Mouse (Mus musculus): ENCODE results near the gene Wdr54. TPM values are rescaled to one million over a fixed set of nuclear protein-coding genes. Genes with fewer than 3 reads are reported as not detected.

Gene Wdr54
- polyA plus RNA-seq (2016; fragmentation: Nextera tagmentation; extraction: Ambion mirVana), result 14.2 and 15.9 TPM in 2 replicates

GRCm38 (mm10) chr6:83156259-83156684 lies at the start of gene Wdr54, which contains the start of gene 1700003E16Rik:
Wdr54 (minus strand) TSS chr6:83156397.
1700003E16Rik (plus strand) TSS chr6:83156404.
- peaks cover 29% of the 10 kb centered on the region for H3K36me3 ChIP-seq
- 1% methylated on average over 32 of the region's 32 CpGs for WGBS
- H3K27me3 ChIP-seq (ENCODE audit: insufficient read depth, poor library complexity, severe bottlenecking), result peaks cover 29% of the 10 kb centered on the region
- no peaks in the 10 kb centered on the region for H3K9me3 ChIP-seq
- peak within 1 kb of the TSS; percentile 66 for H3K4me3 ChIP-seq
- peak within 1 kb of the TSS; percentile 85 for H3K27ac ChIP-seq
- peaks cover 48% of the 10 kb centered on the region for H3K4me1 ChIP-seq (replicated peaks)
- DNase-seq (ENCODE audit: low spot score), result peak; percentile 90

DNA sequence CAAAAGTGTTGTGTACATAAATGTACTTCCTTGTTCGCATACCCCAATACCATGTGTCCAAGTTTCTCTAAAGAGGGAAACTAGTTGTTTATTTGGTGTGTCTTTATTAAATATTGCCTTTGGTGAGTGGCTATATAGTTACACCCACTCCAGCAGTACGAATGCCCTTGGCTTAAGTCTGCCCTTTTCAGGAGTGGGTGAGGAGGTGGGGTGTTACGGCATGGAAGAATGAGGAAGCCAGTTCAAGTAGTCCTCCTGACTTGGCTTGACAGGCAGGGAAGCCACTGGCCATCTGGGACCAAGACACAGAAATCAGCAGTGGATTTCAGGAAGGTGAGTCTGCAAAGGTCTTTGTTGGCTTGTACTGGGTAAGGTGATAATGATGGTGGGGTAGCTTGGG lies 49.7 kb upstream of the Wdr54 start:
- H3K27ac ChIP-seq, result no peak overlapping the region
- H3K36me3 ChIP-seq, result peaks cover 3% of the 10 kb centered on the region
- no peaks in the 10 kb centered on the region for H3K27me3 ChIP-seq (ENCODE audit: insufficient read depth, poor library complexity, severe bottlenecking)
- H3K4me1 ChIP-seq (replicated peaks), result 0 out of 2 replicates have a peak, but pooled peaks cover 2% of the 10 kb centered on the region
- no peak for DNase-seq (ENCODE audit: low spot score)
- no peak overlapping the region for H3K4me3 ChIP-seq
- no peaks in the 10 kb centered on the region for H3K9me3 ChIP-seq
- 92% methylated on average over 3 of the region's 3 CpGs for WGBS

GRCm38 (mm10) chr6:83203320-83203719 lies 47.1 kb upstream of the Wdr54 start:
- H3K9me3 ChIP-seq, result no peaks in the 10 kb centered on the region
- DNase-seq (ENCODE audit: low spot score), result no peak
- no peak overlapping the region for H3K4me3 ChIP-seq
- H3K36me3 ChIP-seq, result peaks cover 28% of the 10 kb centered on the region
- H3K4me1 ChIP-seq (replicated peaks), result 0 out of 2 replicates have a peak, but pooled peaks cover 2% of the 10 kb centered on the region
- H3K27ac ChIP-seq, result no peak overlapping the region
- H3K27me3 ChIP-seq (ENCODE audit: insufficient read depth, poor library complexity, severe bottlenecking), result no peaks in the 10 kb centered on the region
- 85% methylated on average over 4 of the region's 4 CpGs for WGBS

GRCm38 (mm10) chr6:83197345-83198004 lies 41.3 kb upstream of the Wdr54 start:
- Histone ChIP-seq H3K4me1 (replicated peaks) (peaks cover 15% of the 10 kb centered on the region), H3K4me3 (no peak overlapping the region), H3K9me3 (no peaks in the 10 kb centered on the region), H3K36me3 (peaks cover 86% of the 10 kb centered on the region), H3K27me3 (ENCODE audit: insufficient read depth, poor library complexity, severe bottlenecking) (no peaks in the 10 kb centered on the region), H3K27ac (peak overlapping the region; percentile 35; the same call in 1 of the 2 replicates)
- DNase-seq (ENCODE audit: low spot score), result peak; percentile 23
- 48% methylated on average over 15 of the region's 15 CpGs for WGBS

- Histone ChIP-seq H3K27me3 (ENCODE audit: insufficient read depth, poor library complexity, severe bottlenecking) (no peaks in the 10 kb centered on the region), H3K4me1 (replicated peaks) (peaks cover 19% of the 10 kb centered on the region), H3K4me3 (no peak overlapping the region), H3K9me3 (no peaks in the 10 kb centered on the region), H3K36me3 (peaks cover 100% of the 10 kb centered on the region), H3K27ac (no peak overlapping the region)
- WGBS, result 90% methylated on average over 7 of the region's 7 CpGs
- no peak for DNase-seq (ENCODE audit: low spot score)
Observed at GRCm38 (mm10) chr6:83193571-83193970, 37.4 kb upstream of the Wdr54 start.

DNA sequence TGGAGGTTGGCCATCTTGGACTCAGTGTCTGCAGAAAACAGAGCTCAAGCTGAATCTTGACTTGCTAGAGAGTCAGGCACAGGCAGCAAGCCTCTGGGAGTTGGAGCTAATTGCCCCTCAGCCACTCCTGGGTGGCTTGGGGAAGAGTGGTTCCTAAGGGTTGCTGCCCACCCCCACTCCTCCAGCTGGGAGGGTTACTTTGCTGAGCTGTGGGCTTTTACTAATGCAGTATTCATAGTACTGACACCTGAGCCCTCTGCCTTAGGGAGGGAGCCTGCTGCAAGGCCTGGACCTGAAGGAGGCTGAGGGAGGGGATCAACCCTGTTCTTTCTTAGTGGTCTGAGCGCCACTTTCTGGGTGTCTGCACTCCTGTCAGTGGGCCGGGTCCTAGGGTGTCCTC lies 30.7 kb upstream of the Wdr54 start:
- H3K9me3 ChIP-seq, result no peaks in the 10 kb centered on the region
- H3K4me1 ChIP-seq (replicated peaks), result peaks cover 39% of the 10 kb centered on the region
- peak overlapping the region; percentile 56 for H3K4me3 ChIP-seq
- H3K36me3 ChIP-seq, result peaks cover 69% of the 10 kb centered on the region
- no peaks in the 10 kb centered on the region for H3K27me3 ChIP-seq (ENCODE audit: insufficient read depth, poor library complexity, severe bottlenecking)
- 73% methylated on average over 2 of the region's 2 CpGs for WGBS
- DNase-seq (ENCODE audit: low spot score), result peak; percentile 12
- H3K27ac ChIP-seq, result peak overlapping the region; percentile 88

- peak overlapping the region; percentile 88 for H3K27ac ChIP-seq
- H3K27me3 ChIP-seq (ENCODE audit: insufficient read depth, poor library complexity, severe bottlenecking), result no peaks in the 10 kb centered on the region
- H3K36me3 ChIP-seq, result peaks cover 61% of the 10 kb centered on the region
- DNase-seq (ENCODE audit: low spot score), result peak; percentile 85
- WGBS, result 9% methylated on average over 25 of the region's 25 CpGs
- peak overlapping the region; percentile 56 for H3K4me3 ChIP-seq
- H3K4me1 ChIP-seq (replicated peaks), result peaks cover 39% of the 10 kb centered on the region
- H3K9me3 ChIP-seq, result no peaks in the 10 kb centered on the region
Observed at GRCm38 (mm10) chr6:83185895-83186861, 30.0 kb upstream of the Wdr54 start.

GRCm38 (mm10) chr6:83184858-83185435 lies 28.8 kb upstream of the Wdr54 start:
- WGBS, result 89% methylated on average over 3 of the region's 3 CpGs
- peak; percentile 25 for DNase-seq (ENCODE audit: low spot score)
- no peak overlapping the region for H3K4me3 ChIP-seq
- no peaks in the 10 kb centered on the region for H3K9me3 ChIP-seq
- H3K36me3 ChIP-seq, result peaks cover 49% of the 10 kb centered on the region
- H3K27ac ChIP-seq, result no peak overlapping the region; the same call in 1 of the 2 replicates
- peaks cover 44% of the 10 kb centered on the region for H3K4me1 ChIP-seq (replicated peaks)
- no peaks in the 10 kb centered on the region for H3K27me3 ChIP-seq (ENCODE audit: insufficient read depth, poor library complexity, severe bottlenecking)

- DNase-seq (ENCODE audit: low spot score), result no peak
Observed at GRCm38 (mm10) chr6:83180605-83181004, 24.4 kb upstream of the Wdr54 start.

DNA sequence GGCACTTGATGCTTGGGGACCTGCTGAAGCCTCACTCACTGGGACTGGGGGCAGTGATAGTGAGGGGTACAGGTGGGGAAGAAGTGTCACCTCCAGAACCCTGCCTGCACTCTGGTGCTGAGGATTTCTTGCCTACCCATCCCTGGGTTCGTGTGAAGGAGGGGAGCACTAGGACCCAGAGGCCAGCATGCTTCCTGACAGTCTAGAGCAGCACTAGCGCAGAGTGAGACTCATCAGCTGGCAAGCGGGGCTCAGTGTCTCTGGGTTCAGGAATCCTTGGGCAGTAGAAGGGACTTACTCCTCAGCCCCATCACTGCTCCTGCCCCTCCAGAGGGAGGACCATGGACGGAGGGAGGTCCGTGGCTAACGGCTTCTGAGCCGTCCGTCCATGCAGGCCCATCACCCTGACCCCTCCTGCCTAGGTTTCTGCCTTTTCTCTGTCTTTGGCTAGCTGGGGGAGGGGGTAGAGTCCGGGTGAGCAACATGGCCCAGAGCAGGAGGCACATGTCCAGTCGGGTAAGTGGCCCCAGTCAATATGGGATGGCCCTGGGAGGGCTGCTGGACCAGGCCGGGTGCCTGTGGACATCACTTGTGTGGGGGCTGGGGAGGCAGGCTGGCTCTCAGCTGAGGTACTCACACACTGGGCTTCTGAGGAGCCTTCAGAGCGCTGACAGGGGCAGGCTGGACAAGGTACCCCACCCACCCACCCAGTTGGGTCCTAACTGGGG lies 23.4 kb upstream of the Wdr54 start:
- Histone ChIP-seq H3K27ac (peak overlapping the region; percentile 74), H3K4me1 (replicated peaks) (peaks cover 17% of the 10 kb centered on the region), H3K9me3 (no peaks in the 10 kb centered on the region), H3K27me3 (ENCODE audit: insufficient read depth, poor library complexity, severe bottlenecking) (no peaks in the 10 kb centered on the region), H3K36me3 (peaks cover 34% of the 10 kb centered on the region), H3K4me3 (peak overlapping the region; percentile 47)
- WGBS, result 13% methylated on average over 12 of the region's 12 CpGs
- DNase-seq (ENCODE audit: low spot score), result peak; percentile 62

More at GRCm38 (mm10) chr6:83180605-83181004, 24.4 kb upstream of the Wdr54 start:
- Histone ChIP-seq H3K36me3 (peaks cover 38% of the 10 kb centered on the region), H3K4me1 (replicated peaks) (peaks cover 25% of the 10 kb centered on the region), H3K27ac (no peak overlapping the region; the same call in 1 of the 2 replicates), H3K27me3 (ENCODE audit: insufficient read depth, poor library complexity, severe bottlenecking) (no peaks in the 10 kb centered on the region), H3K9me3 (no peaks in the 10 kb centered on the region), H3K4me3 (peak overlapping the region; percentile 47; the same call in 1 of the 2 replicates)
- WGBS, result 85% methylated on average over 6 of the region's 6 CpGs

DNA sequence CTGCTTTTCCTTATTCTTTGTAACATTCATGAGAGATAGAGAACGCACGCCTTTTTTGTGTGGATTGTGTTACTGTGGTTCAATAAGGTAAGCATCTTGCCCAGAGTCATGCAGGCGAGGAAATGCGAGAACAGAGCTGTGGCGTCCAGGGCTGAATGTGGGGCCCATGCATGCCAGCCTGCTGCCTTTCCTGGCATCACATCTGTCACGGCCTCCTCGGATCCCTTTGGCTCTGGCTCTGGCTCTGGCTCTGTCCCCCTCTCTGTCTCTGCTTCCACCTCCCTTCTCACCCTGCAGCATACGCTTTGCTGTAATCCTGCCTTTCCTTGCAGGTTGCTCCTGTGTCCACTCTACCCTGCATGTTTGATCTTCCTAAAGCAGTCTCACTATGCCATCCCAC lies 19.8 kb upstream of the Wdr54 start:
- H3K36me3 ChIP-seq, result peaks cover 9% of the 10 kb centered on the region; the same call in 1 of the 2 replicates
- H3K4me3 ChIP-seq, result no peak overlapping the region
- no peaks in the 10 kb centered on the region for H3K27me3 ChIP-seq (ENCODE audit: insufficient read depth, poor library complexity, severe bottlenecking)
- WGBS, result 87% methylated on average over 8 of the region's 8 CpGs
- H3K9me3 ChIP-seq, result no peaks in the 10 kb centered on the region
- H3K4me1 ChIP-seq (replicated peaks), result peaks cover 29% of the 10 kb centered on the region
- no peak for DNase-seq (ENCODE audit: low spot score)
- no peak overlapping the region for H3K27ac ChIP-seq
